Mouse (Mus musculus) left cerebral cortex, postnatal 14 days (tissue): ENCODE measurements around the gene Tada2a. TPM values are rescaled to one million over a fixed set of nuclear protein-coding genes. Genes with fewer than 3 reads are reported as not detected.

Experiments used
- DNase-seq, 2 experiments: peaks; one replicate each; pipeline ENCODE4 v3.0.0; 2021 to 2022; ENCODE audit warnings: low spot score in 2 of 2, mixed read lengths in 1 of 2
- intact Hi-C: fragments of 180-260 bp; cut with DNase I; formaldehyde crosslinking; loops from one replicate; pipeline ENCODE4 v1.15.1; 2025
- long read RNA-seq, 2 experiments: library from polyadenylated mRNA; stranded (forward); transcript quantifications; one replicate each; pipeline ENCODE4 v2.0.0; 2021
- total RNA-seq, 2 experiments: library from RNA; stranded (reverse); gene quantifications; 2 replicates each; pipeline ENCODE4 v1.2.3; 2021

Gene Tada2a
- total RNA-seq = 10 to 100 TPM; 36.0 to 36.4 TPM
- long read RNA-seq, experiment 1, transcript Tada2a-201 (16 exons, 2,151 nt) = major isoform, 33 of 51 reads
- long read RNA-seq, experiment 1, partial matches to known transcripts = 3 of 51 reads
- long read RNA-seq, experiment 1, other reads (novel, unspliced or antisense) = 15 of 51 reads
- long read RNA-seq, experiment 2, transcript Tada2a-201 (16 exons, 2,151 nt) = major isoform, 14 of 25 reads
- long read RNA-seq, experiment 2, partial matches to known transcripts = 2 of 25 reads
- long read RNA-seq, experiment 2, other reads (novel, unspliced or antisense) = 9 of 25 reads

DNA sequence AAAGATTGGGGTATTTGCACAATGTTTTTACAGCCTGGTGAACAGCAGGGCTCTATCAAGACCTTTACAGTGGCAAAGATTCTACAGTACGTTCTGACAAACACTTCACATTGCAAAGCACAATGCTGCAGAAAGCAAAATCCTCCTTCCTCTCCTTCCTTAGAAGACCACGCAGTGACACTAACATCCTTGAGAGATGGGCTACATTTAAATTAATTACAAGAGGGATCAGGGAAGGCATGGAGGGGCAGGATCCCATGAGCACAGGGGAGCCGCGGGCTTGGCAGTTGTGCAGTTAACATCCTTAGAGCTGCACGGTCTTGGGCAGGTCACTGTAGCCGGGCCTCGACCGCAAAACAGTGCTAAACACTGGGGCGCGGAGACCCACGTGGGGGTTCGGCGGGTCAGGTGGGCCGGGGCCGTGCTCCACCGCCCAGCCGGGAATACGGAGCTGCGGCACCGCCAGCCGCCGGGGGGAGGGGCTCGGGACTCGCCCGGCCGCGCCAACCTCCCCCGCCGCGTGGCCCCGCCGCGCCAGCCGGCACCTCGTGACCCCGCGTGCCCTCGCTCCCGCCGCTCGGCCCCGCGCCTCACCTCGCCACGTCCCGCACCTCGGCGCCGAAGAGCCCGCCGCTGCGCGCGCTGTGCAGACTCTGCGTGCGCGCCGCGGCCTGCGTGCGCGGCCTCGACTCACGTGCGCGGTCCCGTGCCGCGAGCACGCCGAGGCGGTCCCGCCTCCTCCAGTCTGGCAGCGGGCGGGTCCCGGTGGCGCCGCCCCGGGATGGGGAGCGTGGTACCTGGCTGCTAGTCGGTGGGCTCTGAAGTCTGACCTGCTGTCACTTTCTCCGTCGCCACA, at the start of gene Tada2a, which contains the start of gene Acaca:
TSS of gene Tada2a (minus strand) at position 658 of the 856 bp plus-strand sequence.
TSS of gene Acaca (plus strand) at position 730 of the 856 bp plus-strand sequence.
- intact Hi-C loops = loop anchor here (5.0 kb wide), 1 partner anchor 48 kb away; no protein-coding TSS in a partner anchor
- peak; percentile 75 to 76 for DNase-seq

DNA sequence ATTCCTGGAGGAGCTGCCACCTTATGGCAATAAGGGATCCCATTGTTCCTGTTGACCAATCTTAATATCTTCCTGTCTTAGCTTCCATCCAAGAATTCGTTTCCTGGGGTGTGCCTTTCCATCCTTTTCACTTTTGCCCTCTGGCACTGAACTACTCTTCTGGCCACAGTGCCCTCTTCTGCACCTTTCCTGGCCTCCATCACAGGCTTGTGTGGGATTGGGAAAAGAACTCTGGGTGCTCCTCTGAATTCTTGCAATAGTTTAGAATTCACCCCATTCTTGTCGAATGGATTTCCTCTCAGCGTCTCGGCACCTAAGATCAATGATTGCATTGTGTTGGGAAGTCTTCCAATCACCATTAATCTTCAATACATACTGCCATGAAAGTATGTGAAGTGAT, 49.2 kb upstream of the Tada2a start:
- intact Hi-C loops = loop anchor here (5.0 kb wide), 2 partner anchors 51 to 64 kb away; partner anchors contain the start of genes Acaca and Tada2a
- DNase-seq = no peak

DNA sequence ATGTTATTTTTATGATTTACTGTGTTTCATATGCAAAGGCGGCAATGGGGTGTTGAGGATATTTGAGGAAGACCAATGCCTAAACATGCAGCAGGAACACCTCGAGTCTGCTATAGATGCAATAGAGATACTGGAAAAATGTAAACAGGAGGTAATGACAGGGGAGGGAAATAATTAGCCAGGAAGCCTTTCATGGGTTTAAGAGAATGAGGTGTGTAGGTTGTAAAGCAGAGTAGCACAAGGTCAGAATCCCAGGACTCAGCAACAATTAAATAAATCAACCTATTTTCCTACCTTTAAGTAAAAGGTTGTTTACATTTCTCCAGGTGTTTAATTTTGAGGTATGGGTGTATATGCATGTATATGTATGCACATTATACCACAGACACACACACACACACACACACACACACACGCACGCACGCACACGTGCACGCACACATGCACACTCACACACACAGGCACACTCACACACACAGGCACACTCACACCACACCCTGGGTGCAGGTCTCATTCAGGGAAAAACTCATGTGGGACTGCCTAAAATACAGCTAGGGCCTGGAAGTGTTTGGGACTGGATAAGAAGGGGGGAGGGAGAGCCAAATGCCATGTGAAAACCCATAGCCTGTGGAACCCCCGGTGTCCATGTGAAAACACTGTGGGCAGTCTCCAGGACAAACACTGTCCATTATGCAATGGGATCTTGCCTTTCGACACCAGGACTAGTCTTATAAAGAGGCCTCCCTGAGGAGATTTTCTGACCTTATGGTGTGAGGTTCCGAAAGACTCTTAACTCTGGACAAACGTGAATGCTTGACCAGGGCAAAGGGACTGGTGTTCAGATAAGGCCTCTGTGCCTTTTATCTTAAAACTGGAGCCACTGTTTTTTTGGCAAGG, 43.4 kb upstream of the Tada2a start:
- DNase-seq = no peak
- intact Hi-C loops = no loop called here

- intact Hi-C loops = no loop called here
- peak; percentile 57 to 67 for DNase-seq
Measured at GRCm38 (mm10) chr11:84168701-84169288, 39.4 kb upstream of the Tada2a start.

DNA sequence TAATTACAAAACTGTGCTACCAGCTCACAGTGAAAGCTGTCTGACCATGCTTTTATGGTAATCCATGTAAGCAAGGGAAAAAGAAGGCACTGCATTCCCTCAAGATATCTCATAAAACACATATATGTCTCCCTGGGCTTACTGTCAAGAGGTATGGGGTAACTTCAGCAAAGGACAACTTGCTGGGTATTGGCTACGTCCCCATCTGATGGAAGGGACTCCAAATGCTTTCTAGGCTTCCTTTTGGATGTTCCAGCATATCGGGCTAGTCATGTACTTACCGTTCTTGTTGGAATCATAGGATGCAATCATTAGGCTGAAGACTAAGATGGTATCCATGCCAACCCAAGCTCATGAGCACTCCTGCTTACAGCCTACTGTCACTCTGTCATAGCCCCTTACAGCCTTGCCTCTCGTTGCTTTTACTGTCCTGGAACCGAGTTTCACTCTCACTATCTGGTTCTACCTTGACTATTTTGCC, 37.7 kb upstream of the Tada2a start, which contains the start of gene Gm11437:
TSS of gene Gm11437 (minus strand) at position 431 of the 481 bp plus-strand sequence.
- intact Hi-C loops = no loop called here
- no peak for DNase-seq

DNA sequence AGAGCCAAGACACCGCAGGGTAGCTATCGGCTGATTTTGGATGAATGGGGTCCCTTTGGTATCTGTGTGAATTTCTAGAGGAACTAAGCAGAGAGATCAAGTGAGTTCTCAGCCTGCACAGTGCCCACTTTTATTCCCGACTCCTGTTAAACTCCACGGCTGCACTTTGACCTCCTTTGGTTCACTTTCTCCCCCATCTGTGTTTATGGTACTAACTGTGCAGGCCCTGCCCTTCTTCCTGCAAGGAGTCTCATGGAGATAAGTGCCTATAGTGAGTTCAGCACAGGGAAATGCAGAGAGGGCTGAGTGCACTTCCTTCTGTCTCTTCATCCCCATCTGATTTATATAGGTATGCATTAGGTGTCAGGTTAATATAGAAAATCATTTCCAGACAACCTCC, 35.2 kb upstream of the Tada2a start:
- intact Hi-C loops = no loop called here
- DNase-seq = no peak

GRCm38 (mm10) chr11:84164123-84164522, 34.7 kb upstream of the Tada2a start:
- DNase-seq = no peak
- intact Hi-C loops = no loop called here

GRCm38 (mm10) chr11:84156535-84157262, 27.3 kb upstream of the Tada2a start:
- intact Hi-C loops = no loop called here
- DNase-seq = no peak

DNA sequence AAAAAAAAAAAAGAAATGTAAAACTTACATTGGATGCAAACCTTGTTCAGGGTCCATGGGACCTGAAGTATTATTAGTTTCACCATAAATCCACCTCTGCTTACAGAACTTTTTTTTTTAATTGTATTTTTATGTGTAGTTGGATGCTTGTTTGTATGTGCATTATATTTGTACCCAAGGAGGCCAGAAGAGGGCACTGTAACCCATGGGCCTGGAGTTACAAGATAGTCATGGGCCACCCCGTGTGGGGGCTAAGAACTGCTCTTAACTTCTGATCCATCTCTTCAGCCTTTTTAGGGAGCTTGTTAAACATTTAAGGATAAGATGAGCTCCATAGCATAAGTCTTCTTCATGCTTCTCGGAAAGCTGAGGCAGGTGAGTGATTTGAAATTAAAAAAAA, 21.5 kb upstream of the Tada2a start:
- no peak for DNase-seq
- intact Hi-C loops = no loop called here

GRCm38 (mm10) chr11:84146081-84146480, 16.7 kb upstream of the Tada2a start:
- no peak for DNase-seq
- intact Hi-C loops = no loop called here

GRCm38 (mm10) chr11:84145201-84145798, 15.9 kb upstream of the Tada2a start:
- DNase-seq = no peak
- intact Hi-C loops = no loop called here

GRCm38 (mm10) chr11:84141752-84142151, 12.4 kb upstream of the Tada2a start:
- intact Hi-C loops = no loop called here

GRCm38 (mm10) chr11:84136453-84136852, 7.1 kb upstream of the Tada2a start:
- DNase-seq = no peak
- intact Hi-C loops = no loop called here

More at GRCm38 (mm10) chr11:84141752-84142151, 12.4 kb upstream of the Tada2a start:
- DNase-seq = peak; percentile 63 to 78

DNA sequence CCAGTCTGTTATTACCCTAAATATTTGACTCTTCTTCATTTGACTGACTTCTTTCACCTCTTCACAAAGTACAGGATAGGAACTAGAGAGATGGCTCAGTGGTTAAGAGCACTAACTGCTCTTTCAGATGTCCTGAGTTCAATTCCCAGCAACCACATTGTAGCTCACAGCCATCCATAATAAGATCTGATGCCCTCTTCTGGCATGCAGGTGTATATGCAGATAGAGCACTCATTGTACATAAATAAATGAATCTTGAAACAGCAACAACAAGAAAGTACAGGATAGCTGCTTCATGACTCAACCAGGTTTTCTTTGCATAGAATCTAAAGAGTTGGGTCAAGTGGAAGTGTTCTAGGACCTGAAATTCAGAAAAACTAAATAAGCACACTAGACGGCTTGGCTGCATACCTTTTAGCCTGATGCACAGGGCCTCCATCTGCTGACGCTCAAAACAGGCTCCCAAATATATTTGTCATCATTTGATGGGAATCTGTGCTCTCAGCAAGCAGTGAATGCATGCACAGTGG, 5.0 kb upstream of the Tada2a start:
- DNase-seq = no peak
- intact Hi-C loops = no loop called here

DNA sequence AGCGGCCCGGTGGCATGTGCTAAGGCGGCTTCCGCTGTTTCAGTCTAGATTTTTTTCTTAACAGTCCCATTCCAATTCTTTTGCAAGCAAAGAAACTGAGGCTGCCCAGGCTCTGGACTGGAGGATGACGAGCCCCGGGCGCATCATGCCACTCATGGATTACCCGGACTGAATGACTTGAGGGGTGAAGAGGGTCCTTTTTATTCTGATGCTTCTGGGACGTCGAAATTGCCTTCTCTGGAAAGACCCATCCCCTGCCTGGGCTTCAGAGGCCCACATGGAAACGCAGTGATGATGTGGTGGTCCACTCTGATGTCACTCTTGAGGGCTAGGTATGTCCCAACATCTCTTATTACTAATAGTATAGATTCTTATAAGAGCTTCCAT, 392 bp upstream of the Tada2a start:
- no peak for DNase-seq
- intact Hi-C loops = loop anchor here (5.0 kb wide), 1 partner anchor 48 kb away; no protein-coding TSS in a partner anchor

DNA sequence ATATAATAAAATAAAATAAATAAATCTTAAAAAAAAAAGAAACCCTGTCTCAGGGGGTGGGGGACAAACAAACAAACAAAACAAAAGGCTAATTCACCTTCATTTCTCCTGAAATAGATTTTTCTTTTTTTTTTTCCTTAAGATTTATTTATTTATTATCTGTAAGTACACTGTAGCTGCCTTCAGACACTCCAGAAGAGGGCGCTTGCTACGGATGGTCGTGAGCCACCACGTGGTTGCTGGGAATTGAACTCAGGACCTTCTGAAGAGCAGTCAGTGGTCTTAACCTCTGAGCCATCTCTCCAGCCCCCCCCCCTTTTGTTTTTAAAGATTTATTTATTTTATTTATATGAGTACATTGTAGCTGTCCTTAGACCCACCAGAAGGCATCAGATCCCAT, 1.4 kb downstream of the Tada2a start:
- intact Hi-C loops = loop anchor here (5.0 kb wide), 1 partner anchor 49 kb away; no protein-coding TSS in a partner anchor
- DNase-seq = no peak
